Mouse (Mus musculus) left cerebral cortex, postnatal 14 days (tissue): Measurements from ENCODE around the gene Lipn. TPM values are rescaled to one million over a fixed set of nuclear protein-coding genes. Genes with fewer than 3 reads are reported as not detected.

ENCODE experiments used
- DNase-seq, 2 experiments: peaks; one replicate each; pipeline ENCODE4 v3.0.0; 2021 to 2022; ENCODE audit warnings: low spot score in 2 of 2, mixed read lengths in 1 of 2
- intact Hi-C: fragments of 180-260 bp; cut with DNase I; formaldehyde crosslinking; loops from one replicate; pipeline ENCODE4 v1.15.1; 2025
- microRNA-seq, 2 experiments: library from miRNA; unstranded; fragments of <30 nt; microRNA quantifications; one replicate each; pipeline ENCODE4 v1.2.0; 2022
- total RNA-seq, 2 experiments: library from RNA; stranded (reverse); gene quantifications; 2 replicates each; pipeline ENCODE4 v1.2.3; 2021

The Lipn gene
- total RNA-seq, 2 experiments from 2014 or later = not detected

- intact Hi-C loops = no loop called here
- DNase-seq = no peak
Measured at GRCm38 (mm10) chr19:34120107-34120731, 53.1 kb downstream of the Lipn start.

Small RNA genes within 50 kb of the gene (microRNA-seq; reads per million reads assigned to microRNA genes)
- 0 reads per million in 2 experiments for gene Gm23334

Other genes with a start within 250 kb of the Lipn start
- not detected for gene Lipf, start 106.2 kb upstream of the Lipn start, total RNA-seq
- gene Lipk, start 59.1 kb upstream of the Lipn start, total RNA-seq = not detected
- gene Lipm, start 33.6 kb downstream of the Lipn start, total RNA-seq = under 1 TPM; 0.26 to 0.74 TPM
- under 1 TPM in 1 of 2 experiments, not detected in 1; 0.42 TPM for gene Ankrd22, start 98.7 kb downstream of the Lipn start, total RNA-seq
- gene Stambpl1, start 124.9 kb downstream of the Lipn start, total RNA-seq = 10 to 100 TPM; 17.6 to 20.2 TPM
- gene Acta2, start 188.2 kb downstream of the Lipn start, total RNA-seq = 10 to 100 TPM; 14.9 to 26.5 TPM
- gene Fas, start 223.3 kb downstream of the Lipn start, total RNA-seq = 1 to 10 TPM in 1 of 2 experiments, under 1 TPM in 1; 0.40 to 1.8 TPM